Mouse (Mus musculus) CD4-positive helper T cell, adult 2 months (primary cell): ENCODE results near the gene Plin5.

Experiments
- DNase-seq: peaks from one replicate; pipeline ENCODE4 v3.0.0-alpha.2; 2012; ENCODE audit warnings: low read depth, missing footprints, low spot score

Plin5 gene

DNA sequence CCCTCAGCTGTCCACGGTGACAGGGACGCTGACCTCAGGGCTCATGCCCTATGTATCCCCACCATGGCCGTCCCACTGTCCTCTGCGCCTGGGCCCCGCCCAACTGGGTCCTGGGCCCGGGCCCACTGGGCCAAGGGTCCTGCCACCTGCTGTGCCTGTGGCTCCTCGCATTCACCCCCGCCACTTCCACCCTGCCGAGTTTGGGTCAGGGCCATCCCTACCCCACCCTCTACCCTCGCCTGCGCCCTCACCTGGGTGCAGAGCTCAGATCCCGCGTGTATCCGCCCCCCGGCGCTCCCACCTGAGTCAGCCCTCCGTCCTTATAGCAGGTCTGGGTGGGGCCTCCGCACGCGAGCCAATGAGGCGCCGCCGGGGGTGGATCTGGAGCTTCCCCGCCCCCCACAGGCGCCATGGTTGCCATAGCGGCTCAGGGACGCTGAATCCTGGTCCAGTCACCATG, at the start of gene Plin5:
Plin5 (minus strand) TSS at position 346 of the 460 bp plus-strand sequence.
- no peak for DNase-seq

DNA sequence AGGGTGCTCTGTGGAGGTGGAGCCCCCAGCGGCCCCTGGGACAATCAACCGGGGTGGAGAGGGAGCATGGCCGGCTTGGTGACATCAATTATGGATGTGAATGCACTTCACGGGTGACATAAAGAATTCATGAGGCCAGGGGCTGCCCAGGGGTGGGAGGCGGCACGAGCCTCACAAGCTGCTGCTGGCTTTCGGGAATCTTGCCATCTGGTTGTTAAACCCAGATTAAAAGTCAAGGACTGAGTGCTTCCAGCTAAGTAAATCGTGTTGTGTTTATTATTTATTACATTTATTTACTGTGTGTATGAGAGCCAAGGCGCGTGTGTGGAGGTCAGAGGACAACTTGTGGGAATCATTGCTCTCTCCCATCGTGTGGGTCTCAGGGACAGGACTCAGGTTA, 48.3 kb upstream of the Plin5 start:
- DNase-seq = no peak

DNA sequence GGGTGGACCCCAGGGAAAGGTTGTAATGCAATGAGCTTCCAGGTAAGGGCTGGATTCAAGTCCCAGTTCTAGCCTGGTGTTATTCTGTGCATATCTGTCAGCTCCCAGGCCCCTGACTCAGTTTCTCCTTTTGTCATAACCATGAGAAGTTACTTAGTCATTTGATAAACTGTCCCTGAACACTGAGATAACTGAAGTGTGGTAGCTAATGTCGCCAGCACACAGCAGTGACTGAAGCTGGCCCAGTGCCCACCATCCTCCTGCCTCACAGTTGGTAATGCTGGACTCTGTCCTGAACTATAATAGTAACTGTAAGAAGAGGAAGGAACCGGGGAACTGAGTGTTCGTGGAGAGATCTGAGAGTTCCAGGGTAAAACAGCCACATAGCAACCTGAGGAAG, 47.1 kb upstream of the Plin5 start:
- no peak for DNase-seq

DNA sequence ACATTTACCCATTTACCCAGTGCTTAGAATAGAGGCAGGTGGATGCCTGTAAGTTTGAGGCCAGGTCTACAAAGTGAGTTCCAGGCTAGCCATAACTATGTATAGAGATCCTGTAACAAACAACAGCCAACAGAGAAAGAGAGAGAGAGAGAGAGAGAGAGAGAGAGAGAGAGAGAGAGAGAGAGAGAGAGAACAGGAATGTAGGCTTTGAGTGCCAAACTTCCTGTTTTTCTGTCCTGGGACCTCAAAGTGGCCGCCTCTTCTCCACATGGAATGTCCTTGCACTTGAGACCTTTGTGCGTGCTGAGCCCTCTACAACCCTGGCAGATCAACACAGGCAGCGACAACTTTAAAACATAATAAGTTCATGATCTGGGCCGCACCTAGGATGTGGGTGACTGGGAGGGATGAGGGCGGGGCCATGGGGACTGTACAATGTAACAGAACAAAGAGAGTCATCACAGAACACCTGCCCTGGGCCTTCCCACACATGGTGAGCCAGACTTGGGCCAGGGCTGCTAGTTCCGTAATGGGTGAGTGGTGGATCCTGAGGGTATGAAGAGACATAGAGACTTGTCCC, 46.2 kb upstream of the Plin5 start:
- DNase-seq = peak; percentile 89

DNA sequence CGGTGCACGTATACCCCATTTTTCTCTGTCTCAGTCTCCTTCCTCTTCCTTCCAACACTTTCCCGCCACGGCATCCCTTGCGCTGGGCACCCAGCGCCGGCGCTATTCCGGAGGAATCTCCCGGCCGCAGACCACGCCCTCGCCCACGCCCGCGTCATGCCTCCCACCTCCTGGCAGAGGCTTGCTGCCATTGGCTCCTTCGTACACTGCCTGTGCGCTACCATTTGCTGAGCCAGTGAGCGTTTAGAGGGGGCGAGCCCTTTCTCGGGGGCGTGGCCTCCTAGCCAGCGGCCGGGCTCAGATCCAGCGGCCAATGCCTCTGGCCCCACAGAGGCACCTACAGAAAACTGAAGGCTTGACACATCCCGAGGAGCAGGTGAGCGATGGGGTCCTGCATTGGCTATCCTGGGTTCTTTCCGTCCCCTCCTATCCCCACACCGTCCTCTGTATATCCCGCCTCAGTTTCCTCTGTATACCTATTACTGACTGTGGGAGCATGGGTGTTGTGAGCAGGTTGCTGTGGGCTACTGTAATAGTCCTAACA, 44.9 kb upstream of the Plin5 start, which contains the start of gene Tnfaip8l1:
Tnfaip8l1 (plus strand) TSS at position 247 of the 544 bp plus-strand sequence.
- peak; percentile 94 for DNase-seq

DNA sequence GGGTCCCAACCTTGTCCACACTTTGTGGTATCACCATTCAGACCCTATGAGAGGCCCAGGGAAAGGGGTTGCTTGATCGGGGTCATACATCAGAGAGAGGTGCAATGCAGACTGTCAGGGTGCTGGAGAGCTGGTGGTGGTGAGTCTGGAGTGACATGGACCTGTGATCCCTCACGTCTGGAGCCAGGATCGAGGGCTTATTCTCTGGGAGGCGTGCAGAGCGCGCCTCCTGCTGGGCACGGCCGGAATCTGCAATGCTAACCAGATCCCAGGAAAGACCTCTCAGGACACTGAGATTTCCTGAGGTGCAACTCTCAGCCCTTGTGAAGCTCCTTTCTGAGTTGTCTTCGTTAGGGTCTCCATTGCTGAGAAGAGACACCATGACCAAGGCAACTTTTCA, 42.3 kb upstream of the Plin5 start:
- DNase-seq = peak; percentile 58

DNA sequence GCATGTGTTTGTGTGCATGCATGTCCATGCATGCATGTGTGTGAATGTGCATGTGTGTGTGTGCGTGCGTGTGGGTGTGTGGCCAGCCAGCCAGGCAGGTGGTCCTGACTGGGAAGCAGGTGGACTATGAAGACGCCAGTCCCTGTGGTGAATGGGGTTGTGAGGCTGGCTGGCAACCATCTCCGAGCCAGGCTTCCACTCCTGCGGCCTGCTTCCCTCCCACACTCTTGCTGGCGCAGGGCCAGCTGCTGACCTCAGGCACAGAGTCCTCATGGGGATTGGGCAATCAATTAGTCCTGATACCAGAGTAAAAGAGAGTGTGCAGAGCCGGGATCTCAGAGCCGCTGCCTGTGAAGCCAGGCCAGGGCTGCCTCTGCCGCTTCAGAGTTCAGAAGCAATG, 36.2 kb upstream of the Plin5 start:
- no peak for DNase-seq

DNA sequence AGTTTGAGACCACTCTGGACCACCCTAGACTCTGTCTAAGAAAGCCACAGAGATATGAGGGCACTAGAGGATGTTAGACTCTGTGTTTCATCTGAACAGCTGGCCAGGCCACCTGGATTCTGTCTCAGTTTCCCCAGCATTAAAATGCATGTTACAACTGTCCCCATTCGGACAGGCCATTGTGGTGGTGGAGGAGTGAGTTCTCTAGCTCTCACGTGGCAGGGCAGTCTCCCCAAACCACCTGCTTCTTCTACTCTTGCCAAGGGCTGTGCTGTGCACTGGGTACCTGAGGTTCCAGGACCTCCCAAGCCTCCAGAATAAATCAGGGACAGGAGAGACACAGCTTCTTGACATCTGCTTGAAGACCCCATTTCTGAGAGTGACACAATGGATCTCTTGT, 32.5 kb upstream of the Plin5 start:
- DNase-seq = no peak

DNA sequence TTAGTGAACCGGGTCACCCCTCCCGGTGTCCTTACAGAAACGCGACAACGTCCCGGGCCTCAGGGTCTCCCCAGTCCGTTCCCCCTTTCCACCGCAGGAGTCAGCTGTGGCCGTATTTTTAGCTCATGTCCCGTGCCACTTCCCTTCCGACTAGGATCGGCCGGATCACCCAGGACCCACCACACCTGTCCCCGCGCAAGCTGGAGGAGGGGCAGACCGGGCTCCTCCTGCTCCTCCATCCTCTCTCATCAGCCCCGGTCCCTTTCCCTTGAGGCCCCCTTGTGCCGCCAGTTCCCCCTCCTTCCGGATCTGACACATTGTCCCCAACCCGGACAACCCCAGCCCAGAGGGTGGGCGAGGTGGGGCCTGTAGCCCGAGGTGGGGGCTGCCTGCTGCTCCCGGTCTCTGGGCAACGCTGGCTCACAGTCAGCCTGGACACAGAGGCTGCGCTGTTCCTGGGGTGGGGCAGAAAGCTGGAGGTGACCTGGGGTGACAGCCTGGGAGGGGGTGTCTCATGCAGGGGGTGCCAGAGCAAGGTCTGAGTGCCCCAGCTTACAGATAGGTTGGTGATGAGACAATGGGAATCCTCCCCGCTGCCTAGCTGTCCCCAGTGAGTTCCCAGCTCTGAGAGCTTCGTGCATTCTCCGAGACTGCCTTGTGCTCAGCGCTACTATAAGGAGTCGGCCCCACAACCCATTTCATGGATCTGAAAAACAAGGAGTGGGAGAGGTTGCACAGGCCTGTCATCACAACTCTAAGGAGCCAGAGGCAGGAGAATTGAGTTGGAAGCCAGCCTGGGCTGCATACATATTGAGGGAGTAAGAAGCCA, 31.6 kb upstream of the Plin5 start:
- no peak for DNase-seq

DNA sequence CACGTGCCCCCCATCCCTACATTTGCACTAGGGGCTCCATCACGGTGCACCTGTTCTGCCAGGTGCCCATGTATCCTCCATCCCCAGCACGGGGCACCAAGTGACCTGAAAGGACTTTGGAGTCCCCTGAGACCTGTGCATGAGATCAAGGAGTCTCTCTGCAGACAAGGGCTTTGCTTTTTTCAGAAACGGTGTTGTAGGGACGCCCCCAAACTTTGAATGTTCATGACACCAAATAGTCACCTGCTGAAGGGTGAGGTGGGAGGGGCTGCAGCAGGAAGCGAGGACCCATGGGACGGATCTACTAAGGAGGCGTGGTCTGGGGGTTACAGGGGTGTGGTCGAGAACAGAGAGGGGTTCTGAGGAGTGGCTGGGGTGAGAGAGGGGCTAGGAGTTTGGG, 30.9 kb upstream of the Plin5 start:
- no peak for DNase-seq

DNA sequence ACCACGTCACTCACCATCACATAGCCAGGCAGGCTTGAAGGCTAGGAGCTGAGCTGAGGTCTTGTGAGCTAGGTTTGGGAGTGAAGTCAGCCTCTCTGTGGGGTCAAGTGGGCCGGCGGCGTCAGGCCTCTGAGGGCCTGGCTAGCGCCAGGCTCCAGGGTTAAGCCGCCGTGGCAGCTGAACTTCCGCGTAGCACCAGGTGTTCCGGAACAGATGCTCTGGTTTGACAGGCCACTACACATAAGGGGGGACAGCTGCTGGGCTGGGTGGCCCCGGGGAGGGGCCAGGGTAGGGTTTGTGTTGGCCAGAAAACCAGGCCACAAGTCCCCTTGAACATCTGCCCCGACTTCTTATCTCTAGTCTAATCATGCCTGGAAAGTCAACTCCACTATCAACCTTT, 30.0 kb upstream of the Plin5 start:
- no peak for DNase-seq

DNA sequence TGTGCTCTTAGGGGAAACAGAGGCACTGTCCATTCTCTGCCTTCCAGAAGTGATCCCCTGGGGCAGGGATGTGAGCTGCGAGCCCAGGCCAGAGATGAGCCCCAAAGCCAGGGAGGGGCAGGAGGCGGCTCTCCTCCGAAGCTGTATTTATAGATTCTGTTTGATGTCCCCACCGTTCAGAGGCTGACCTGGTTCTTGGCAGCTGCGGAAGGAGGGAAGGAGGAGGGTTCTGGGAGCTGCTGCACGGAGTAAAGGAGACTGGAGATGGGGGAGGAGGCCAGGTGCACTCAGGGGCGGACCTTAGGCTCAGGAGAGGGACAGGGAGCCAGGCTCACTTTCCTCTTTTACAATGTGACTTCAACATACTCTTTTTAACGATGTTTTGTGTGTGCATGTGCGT, 28.7 kb upstream of the Plin5 start:
- no peak for DNase-seq

DNA sequence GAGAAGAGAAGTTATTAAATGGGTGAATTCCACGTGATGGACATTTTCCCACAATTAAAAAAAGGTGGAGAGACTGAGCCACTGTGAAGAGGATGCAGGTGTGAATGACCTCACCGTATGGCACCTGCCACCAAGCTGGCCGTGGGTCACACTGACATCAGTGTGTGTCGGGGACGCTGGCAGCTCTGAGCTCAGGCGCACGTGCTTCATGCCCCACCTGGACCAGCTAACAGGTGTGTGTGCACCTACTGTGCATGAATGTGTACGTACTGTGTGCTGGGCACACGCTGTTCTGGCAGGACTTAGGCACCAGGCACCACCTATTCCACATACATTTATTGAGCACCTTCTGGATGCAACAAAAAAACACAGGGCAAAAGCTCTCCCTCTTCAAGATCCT, 27.1 kb upstream of the Plin5 start:
- no peak for DNase-seq

DNA sequence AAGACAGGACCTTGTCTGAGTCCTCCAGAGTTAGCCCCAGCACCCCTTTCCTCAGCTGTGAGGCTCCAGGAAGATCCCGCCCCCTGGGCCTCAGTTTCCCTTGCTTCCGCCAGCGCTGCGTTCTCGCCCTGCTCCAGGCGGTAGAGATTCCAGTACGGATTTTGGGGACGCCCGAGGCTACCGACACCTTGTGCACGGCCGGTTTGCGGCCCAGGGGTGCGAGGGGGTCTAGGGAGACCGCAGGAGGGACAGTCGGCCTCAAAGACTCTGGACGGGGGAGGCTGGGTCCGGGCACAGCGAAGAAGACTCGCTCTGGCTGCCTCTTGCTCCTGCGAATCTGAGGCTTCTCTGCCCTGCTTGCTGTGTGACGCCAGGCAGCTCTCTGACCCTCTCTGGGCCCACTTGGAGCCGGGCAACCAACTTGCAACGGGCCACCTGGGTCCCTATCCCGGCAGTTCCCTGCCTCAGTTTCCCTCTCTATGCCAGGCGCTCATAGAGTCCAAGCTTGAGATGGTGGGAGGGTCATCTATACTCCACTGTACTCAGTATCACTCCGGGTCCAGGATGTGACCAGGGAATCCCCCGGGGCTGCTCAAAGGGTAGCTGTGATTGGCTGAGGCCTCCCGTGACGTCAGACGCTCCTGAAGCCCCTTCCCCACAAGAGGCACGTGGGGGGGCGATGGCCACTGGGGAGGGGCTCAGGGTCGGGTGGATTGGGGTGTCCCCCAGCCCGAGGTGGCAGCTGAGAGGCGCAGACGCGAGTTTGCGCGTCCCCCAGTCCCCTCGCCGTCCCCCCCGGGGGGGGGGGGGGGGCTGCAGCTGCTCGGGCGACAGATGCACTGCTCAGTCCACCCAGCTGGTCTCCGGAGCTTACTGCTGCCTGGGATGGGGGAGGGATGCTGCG, 24.6 kb upstream of the Plin5 start:
- no peak for DNase-seq

DNA sequence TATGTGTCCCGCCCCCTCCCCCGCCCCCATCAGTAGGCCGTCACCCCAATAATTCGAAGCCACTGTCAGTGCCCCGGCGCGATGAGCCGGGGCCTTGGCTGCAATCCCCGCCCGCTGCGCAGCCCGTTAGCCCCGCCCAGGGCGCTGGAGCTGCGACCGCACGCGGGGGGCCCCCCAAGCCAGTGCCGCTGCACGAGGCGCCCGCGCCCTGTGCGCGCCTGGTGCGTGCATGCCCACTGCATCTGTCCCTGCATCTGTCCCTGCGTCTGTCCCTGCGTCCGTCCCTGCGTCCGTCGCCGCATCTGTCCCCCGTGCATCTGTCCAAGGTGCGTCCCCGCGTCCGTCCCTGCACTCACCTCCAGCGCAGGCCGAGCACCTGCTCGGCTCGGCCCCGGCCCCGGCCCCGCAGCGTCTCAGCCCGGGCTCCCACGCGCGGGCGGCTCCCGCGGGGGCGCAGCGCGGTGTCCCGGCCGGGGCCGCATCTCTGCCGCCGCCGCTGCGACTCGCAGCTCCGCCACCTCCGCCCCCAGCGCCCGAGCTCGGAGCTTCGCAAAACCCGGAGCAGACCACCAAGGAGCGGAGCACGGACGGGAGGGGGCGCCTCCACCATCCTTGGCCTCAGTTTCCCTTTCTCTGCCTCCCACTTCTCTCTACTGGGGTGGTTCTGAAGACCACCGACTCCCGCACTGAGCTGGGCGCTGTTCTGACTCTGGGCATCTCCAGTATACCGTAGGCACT, 22.6 kb upstream of the Plin5 start, which contains the start of gene Sema6b:
Sema6b (minus strand) TSS at position 486 of the 738 bp plus-strand sequence.
- DNase-seq = peak; percentile 48

DNA sequence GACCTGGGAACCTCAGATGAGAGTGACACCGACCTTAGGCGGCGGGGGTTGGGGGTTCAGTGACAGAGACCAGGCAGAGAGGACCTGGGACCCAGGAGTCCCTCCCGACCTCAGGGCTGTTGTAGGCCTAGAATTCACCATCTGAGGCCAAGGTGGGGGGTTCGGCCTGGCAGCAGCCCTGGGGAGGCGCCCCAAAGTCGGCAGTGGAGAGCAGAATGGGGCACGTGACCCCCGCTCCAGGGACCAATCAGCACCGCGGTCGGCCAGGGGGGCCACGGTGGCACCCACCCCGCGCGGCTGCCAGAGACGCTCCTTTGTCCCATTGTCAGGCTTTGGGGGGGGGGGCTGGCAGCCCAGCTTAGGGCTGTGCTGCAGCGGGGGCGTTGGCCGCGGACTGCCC, 22.0 kb upstream of the Plin5 start:
- DNase-seq = no peak

DNA sequence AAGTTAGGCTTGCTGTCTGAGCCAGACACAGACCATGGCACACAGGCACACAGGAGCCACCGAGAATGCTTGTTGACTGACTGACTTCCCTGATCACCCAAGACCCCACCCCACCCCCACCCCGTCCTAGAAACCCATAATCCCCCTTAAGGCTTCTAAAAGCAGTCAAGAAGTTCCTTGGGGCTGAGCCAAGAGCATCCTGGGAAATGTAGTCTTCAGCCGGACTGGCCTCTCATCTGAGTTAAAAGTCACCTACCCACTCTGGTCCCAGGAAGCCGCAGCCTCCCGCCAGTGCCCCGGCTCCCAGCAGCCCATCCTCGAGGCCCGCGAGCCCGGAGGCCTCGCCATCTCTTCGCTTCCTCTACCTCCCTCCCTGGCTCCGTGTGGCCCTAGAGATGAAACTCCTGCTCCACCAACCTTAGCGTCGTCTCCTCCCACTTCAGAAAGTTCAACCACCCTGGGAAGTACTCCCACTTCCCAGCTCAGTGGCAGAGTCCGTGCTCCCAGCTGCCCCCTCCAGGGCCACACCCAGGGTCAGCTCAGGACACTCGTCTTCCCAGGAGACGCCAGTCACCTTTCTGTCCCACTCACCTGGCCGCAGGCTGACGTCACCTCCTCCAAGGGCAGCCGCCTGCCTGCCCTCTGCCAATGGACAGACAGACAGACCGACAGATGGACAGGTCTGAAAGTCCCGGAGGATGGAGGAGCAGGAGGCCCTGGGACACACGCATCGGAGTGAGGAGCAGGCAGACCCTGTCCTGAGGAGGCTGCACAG, 20.6 kb upstream of the Plin5 start:
- no peak for DNase-seq

DNA sequence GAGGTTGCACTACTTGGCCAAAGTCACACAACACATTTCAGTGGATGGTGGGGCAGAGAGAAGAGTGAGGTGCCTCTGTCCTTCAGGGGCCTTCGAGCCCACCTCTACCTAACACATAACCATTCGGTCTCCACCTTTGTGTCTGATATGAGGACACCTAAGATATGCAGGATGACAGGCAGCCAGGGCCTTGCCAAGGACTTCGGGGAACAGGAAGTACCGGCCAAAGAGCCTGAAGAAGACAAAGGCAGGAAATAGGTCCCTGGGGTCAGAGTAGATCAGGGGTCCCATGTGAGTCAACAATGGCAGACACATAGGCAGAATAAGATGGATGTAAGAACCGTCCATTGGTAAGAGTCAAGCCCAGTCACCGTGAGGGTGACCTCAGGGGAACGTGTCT, 19.2 kb upstream of the Plin5 start:
- no peak for DNase-seq

DNA sequence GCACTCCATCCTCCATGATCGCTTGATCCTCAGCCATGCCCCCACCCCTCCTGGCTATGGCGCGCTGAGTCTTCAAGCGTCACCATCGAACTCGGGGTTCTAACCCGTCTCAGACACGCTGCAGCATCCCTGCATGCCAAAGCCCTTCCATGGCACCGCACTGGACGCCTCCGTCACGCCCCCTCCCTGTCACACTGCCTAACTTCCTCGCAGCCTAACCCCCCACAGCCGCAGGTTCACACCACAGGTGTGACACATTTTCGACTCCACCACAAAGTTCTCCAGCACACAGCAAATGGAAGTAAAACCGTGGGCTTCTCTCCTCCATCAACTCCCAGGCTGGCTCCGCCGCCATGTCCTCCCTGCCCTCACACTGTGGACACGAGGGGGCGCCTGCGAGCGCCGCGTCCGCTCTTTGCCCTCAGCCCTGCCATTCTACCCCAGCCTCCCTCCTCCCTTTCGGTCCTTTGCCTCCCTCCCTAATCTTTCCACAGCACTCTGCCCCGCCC, 17.1 kb upstream of the Plin5 start:
- peak; percentile 80 for DNase-seq
